Mouse (Mus musculus) liver, adult 2 months (tissue): Measurements from ENCODE around the gene Dmpk.

ENCODE experiments used
- CTCF ChIP-seq: fragments of 200-500 bp; IDR thresholded peaks from 2 replicates; pipeline ENCODE4 v1.5.1; 2011; ENCODE audit warnings: low read depth, low read length, control low read depth
- POLR2A ChIP-seq: fragments of 200-500 bp; IDR thresholded peaks from 2 replicates; pipeline ENCODE4 v1.6.1; 2011; ENCODE audit warnings: low read length, control low read depth; ENCODE audit not compliant: insufficient read depth; ENCODE audit errors: extremely low read depth

DNA sequence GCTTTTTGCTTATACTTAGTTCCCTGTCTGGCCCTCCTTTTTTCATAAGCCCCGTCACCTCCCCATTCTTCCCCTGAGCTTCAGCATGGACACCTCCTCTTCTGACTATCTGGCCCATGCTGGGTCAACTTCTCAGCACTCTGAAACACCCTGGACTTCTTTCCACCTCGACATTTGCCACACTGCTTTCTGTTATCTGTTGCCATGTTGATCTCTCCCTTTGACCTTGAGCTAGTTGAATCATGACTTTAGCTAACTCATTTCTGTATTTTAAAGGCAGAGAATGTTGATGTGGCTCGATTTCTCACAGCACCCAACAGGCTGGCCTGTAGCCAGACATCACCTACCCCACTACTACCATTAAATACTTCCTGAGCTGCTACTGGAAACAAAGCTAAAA lies 23.8 kb downstream of the Dmpk start:
- TF ChIP-seq CTCF (no peak), POLR2A (no peak)
